Mouse (Mus musculus) adrenal gland, adult 8-10 months (tissue): ENCODE results near the gene Hnrnpul2. TPM values are rescaled to one million over a fixed set of nuclear protein-coding genes. Genes with fewer than 3 reads are reported as not detected.
"Not testable (repeated sequence)": the region's sequence is repeated elsewhere in the genome, so short reads cannot be mapped to it uniquely, and the experiment has no call there.

Experiments used
- DNase-seq: peaks from one replicate; pipeline ENCODE4 v3.0.0; 2022
- total RNA-seq, 4 experiments: library from RNA; stranded (reverse); gene quantifications; 2 replicates each; pipeline ENCODE4 v1.2.4; 2022

Hnrnpul2 gene
- total RNA-seq, 4 experiments from 2014 or later: 66.4 to 84.4 (median 73.9) TPM

GRCm38 (mm10) chr19:8818801-8819595, 812 bp upstream of the Hnrnpul2 start, which contains the start of gene Ttc9c:
TSS of gene Ttc9c (minus strand) at chr19:8819333.
- DNase-seq: peak; percentile 98

- peak; percentile 60 for DNase-seq
These were observed 680 bp downstream of the Hnrnpul2 start for GRCm38 (mm10) chr19:8820424-8820956.

GRCm38 (mm10) chr19:8821146-8821545, 1.3 kb downstream of the Hnrnpul2 start:
- DNase-seq: no peak

- DNase-seq: no peak
These were observed 2.9 kb downstream of the Hnrnpul2 start for GRCm38 (mm10) chr19:8822696-8823095.

GRCm38 (mm10) chr19:8829660-8830059, 9.8 kb downstream of the Hnrnpul2 start, which contains the start of gene AC129217.1:
TSS of gene AC129217.1 (plus strand) at chr19:8829773.
- no peak for DNase-seq

GRCm38 (mm10) chr19:8830664-8831063, 10.9 kb downstream of the Hnrnpul2 start:
- no peak for DNase-seq

- no peak for DNase-seq
These were observed 11.5 kb downstream of the Hnrnpul2 start for GRCm38 (mm10) chr19:8831262-8831661.

- DNase-seq: no peak
These were observed 13.2 kb downstream of the Hnrnpul2 start for GRCm38 (mm10) chr19:8832971-8833370.

- DNase-seq: not testable (repeated sequence)
These were observed 16.5 kb downstream of the Hnrnpul2 start for GRCm38 (mm10) chr19:8836327-8836726.

GRCm38 (mm10) chr19:8837251-8837791, 17.5 kb downstream of the Hnrnpul2 start, which contains the start of gene Bscl2:
TSS of gene Bscl2 (plus strand) at chr19:8837467.
- DNase-seq: peak; percentile 68

GRCm38 (mm10) chr19:8838041-8838730, 18.4 kb downstream of the Hnrnpul2 start:
- DNase-seq: no peak

- no peak for DNase-seq
These were observed 19.5 kb downstream of the Hnrnpul2 start, which contains the start of gene Gng3 for GRCm38 (mm10) chr19:8839103-8839907. TSS of gene Gng3 (minus strand) at chr19:8839194.

- DNase-seq: peak; percentile 79
These were observed 20.3 kb downstream of the Hnrnpul2 start for GRCm38 (mm10) chr19:8839908-8840791.

GRCm38 (mm10) chr19:8841012-8841411, 21.2 kb downstream of the Hnrnpul2 start:
- no peak for DNase-seq

GRCm38 (mm10) chr19:8842961-8843360, 23.2 kb downstream of the Hnrnpul2 start:
- DNase-seq: no peak

GRCm38 (mm10) chr19:8844371-8845129, 24.7 kb downstream of the Hnrnpul2 start:
- DNase-seq: peak; percentile 67

- DNase-seq: no peak
These were observed 28.5 kb downstream of the Hnrnpul2 start for GRCm38 (mm10) chr19:8848356-8848755.

- no peak for DNase-seq
These were observed 30.6 kb downstream of the Hnrnpul2 start, which contains the start of gene Lrrn4cl for GRCm38 (mm10) chr19:8850402-8850901. TSS of gene Lrrn4cl (plus strand) at chr19:8850768.

- no peak for DNase-seq
These were observed 31.8 kb downstream of the Hnrnpul2 start for GRCm38 (mm10) chr19:8851639-8852038.
